Comparison of ENCODE assay signal across 1 mouse cellular context in the genomic region with DNA sequence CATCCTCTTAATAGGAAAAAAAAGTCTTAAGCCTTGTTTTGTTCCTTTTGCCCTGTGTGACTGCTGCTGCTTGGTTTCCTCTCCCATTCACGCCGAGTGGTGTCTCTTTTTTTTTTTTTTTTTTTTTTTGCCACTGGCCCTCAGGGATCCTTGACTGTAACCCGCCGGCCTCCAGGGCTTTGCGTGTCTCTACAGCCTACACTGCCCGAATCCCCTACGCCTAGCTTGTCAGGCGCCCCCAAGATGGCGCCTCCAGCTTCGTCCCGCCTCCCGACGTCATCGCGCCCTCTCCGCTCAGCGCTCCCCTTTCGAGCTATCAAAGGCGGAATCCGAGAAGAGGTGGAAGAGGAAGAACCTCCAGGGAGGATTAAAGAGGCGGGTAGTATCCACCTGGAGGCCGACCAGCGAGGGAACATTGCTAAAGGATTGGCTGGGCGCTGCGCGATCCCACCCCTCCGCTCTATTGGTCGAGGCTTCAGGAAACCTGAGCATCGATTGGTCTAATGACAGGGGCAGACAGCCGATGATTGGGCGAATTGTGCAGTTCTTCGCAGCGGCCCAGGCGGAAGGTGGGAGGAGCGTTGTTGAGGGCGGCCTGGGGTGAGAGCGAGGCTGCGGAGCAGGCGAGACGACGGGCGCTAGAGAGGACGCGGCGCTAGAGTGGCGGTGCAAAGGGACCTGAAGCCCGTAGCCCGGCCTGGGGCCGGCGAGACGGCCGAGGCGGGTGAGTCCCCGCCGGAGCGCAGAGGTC.
TF ChIP-seq lines count a peak whose summit lies in the region.

No protein-coding gene starts in this region.

TF ChIP-seq in CH12.LX, 34 proteins besides CTCF, POLR2A, EP300 and RAD21 (continued from another document):
- TF ChIP-seq ZKSCAN1 (IDR thresholded peaks at IDR 0.05; ENCODE audit: borderline replicate concordance, low read depth, low read length) (no peak), NRF1 (IDR thresholded peaks at IDR 0.05; ENCODE audit: low read depth, low read length) (peak; percentile 52), MEF2A (IDR thresholded peaks at IDR 0.05; ENCODE audit: borderline replicate concordance, low read depth, low read length) (peak; percentile 7; the same call in 1 of the 2 replicates), E2F4 (IDR thresholded peaks at IDR 0.05; ENCODE audit: insufficient replicate concordance, low read depth, low read length) (no peak), CHD1 (IDR thresholded peaks at IDR 0.05; ENCODE audit: low read depth, low read length) (peak; percentile 54; the same call in 1 of the 2 replicates), NELFE (IDR thresholded peaks at IDR 0.05; ENCODE audit: low read depth, low read length) (peak; percentile 64), ETS1 (conservative IDR thresholded peaks at IDR 0.05; ENCODE audit: low read depth, low read length) (no peak; the same call in 1 of the 2 replicates), KAT2A (IDR thresholded peaks at IDR 0.05; ENCODE audit: insufficient replicate concordance, low read length) (peak; percentile 5; the same call in 1 of the 2 replicates), MXI1 (IDR thresholded peaks at IDR 0.05; ENCODE audit: low read depth, low read length) (peak; percentile 56; the same call in 1 of the 2 replicates), IRF4 (IDR thresholded peaks at IDR 0.05; ENCODE audit: low read depth, low read length) (0 out of 2 replicates have a peak, but pooled peaks have one; percentile 8), TCF12 (IDR thresholded peaks at IDR 0.05; ENCODE audit: low read depth, low read length) (peak; percentile 67), SIN3A (IDR thresholded peaks at IDR 0.05; ENCODE audit: low read length) (peak; percentile 81), JUN (IDR thresholded peaks at IDR 0.05; ENCODE audit: insufficient read depth, low read depth, low read length) (no peak), CHD2 (IDR thresholded peaks at IDR 0.05; ENCODE audit: low read length) (peak; percentile 96), USF2 (conservative IDR thresholded peaks at IDR 0.05; ENCODE audit: low read depth, low read length) (no peak), RCOR1 (conservative IDR thresholded peaks at IDR 0.05; ENCODE audit: low read depth, low read length) (no peak), ZMIZ1 (IDR thresholded peaks at IDR 0.05; ENCODE audit: low read depth, low read length) (no peak), ZC3H11A (IDR thresholded peaks at IDR 0.05; ENCODE audit: low read depth, low read length) (no peak), MYC (IDR thresholded peaks at IDR 0.05; ENCODE audit: low read depth, low read length) (0 out of 2 replicates have a peak, but pooled peaks have one; percentile 52)
TF ChIP-seq in CH12.LX: peak in this region for 16.
